In the genomic region with DNA sequence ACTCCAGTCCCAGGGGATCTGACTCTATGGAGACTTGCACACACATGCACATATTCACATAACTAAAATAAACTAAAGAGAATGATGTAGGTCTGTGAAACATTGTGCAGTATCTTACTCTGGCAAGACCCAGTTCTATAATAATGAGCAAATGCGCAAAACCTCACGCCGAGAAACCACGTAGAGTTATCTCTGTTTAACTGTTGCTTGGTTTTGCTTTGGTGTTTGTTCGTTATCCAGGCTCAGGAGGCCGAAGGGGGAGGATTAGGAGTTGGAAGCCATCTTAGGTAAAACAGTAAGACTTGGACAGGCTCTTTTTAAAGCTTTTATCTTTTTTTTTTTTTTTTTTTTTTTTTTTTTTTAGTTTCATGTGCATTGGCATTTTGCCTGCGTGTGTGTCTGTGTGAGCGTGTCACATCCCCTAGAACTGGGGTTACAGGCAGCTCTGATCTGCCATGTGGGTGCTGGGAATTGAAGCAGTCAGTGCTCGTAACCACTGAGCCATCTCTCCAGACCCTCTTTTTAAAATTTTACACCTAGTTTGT, we compare ENCODE assay signal across 1 mouse cellular context.
TF ChIP-seq lines count a peak whose summit lies in the region.

No protein-coding gene starts in this region.

TF ChIP-seq in MEL, 35 proteins besides CTCF, POLR2A, EP300 and RAD21:
- TF ChIP-seq ZMIZ1 (IDR thresholded peaks at IDR 0.05; ENCODE audit: low read depth, low read length) (no peak), MYB (IDR thresholded peaks at IDR 0.05; ENCODE audit: low read depth, low read length) (no peak), RCOR1 (IDR thresholded peaks at IDR 0.05; ENCODE audit: low read depth, low read length) (no peak; the same call in 1 of the 2 replicates), TAL1 (IDR thresholded peaks at IDR 0.05; ENCODE audit: low read length) (peak; percentile 28), SIN3A (IDR thresholded peaks at IDR 0.05; ENCODE audit: low read length) (peak; percentile 65), USF2 (IDR thresholded peaks at IDR 0.05; ENCODE audit: borderline replicate concordance in 1 of 2, insufficient read depth in 1 of 2, low read depth in 1 of 2, low read length in 2 of 2) (no peak), UBTF (IDR thresholded peaks at IDR 0.05; ENCODE audit: borderline replicate concordance, insufficient read depth, low read depth, low read length) (no peak), GATA1 (IDR thresholded peaks at IDR 0.05; ENCODE audit: low read depth, low read length) (peak; percentile 53), USF1 (IDR thresholded peaks at IDR 0.05; ENCODE audit: low read depth, low read length) (no peak), BHLHE40 (IDR thresholded peaks at IDR 0.05; ENCODE audit: borderline replicate concordance, low read depth, low read length) (no peak), GABPA (IDR thresholded peaks at IDR 0.05; ENCODE audit: low read depth, low read length) (no peak), KAT2A (conservative IDR thresholded peaks at IDR 0.05; ENCODE audit: low read depth, low read length) (peak; percentile 14; the same call in 1 of the 2 replicates), ZNF384 (IDR thresholded peaks at IDR 0.05; ENCODE audit: low read depth, low read length) (peak; percentile 92), ZC3H11A (IDR thresholded peaks at IDR 0.05; ENCODE audit: low read depth, low read length) (no peak), HCFC1 (IDR thresholded peaks at IDR 0.05; ENCODE audit: low read depth, low read length) (no peak), POLR2AphosphoS2 (IDR thresholded peaks at IDR 0.05; ENCODE audit: low read length) (no peak), POLR2AphosphoS5 (IDR thresholded peaks at IDR 0.05; ENCODE audit: borderline replicate concordance, low read depth, low read length) (no peak), TBP (IDR thresholded peaks at IDR 0.05; ENCODE audit: low read depth, low read length) (no peak), MAX (IDR thresholded peaks at IDR 0.05; ENCODE audit: low read length) (peak; percentile 0; the same call in 1 of the 2 replicates), ELF1 (IDR thresholded peaks at IDR 0.05; ENCODE audit: low read depth, low read length) (no peak), MAFK (IDR thresholded peaks at IDR 0.05; ENCODE audit: borderline replicate concordance, low read depth, low read length) (no peak), MEF2A (IDR thresholded peaks at IDR 0.05; ENCODE audit: extremely low read depth, insufficient replicate concordance, low read depth, low read length, poor library complexity, severe bottlenecking) (0 out of 2 replicates have a peak, but pooled peaks have one; percentile 12), CHD2 (IDR thresholded peaks at IDR 0.05; ENCODE audit: low read length) (no peak), CHD1 (IDR thresholded peaks at IDR 0.05; ENCODE audit: low read depth, low read length) (no peak), ZKSCAN1 (IDR thresholded peaks at IDR 0.05; ENCODE audit: low read depth, low read length) (no peak), NELFE (IDR thresholded peaks at IDR 0.05; ENCODE audit: low read depth, low read length) (no peak), MAZ (IDR thresholded peaks at IDR 0.05; ENCODE audit: low read depth, low read length) (no peak), TCF12 (IDR thresholded peaks at IDR 0.05; ENCODE audit: low read depth, low read length) (peak; percentile 69; the same call in 1 of the 2 replicates), JUND (IDR thresholded peaks at IDR 0.05; ENCODE audit: low read depth, low read length) (no peak), ETS1 (IDR thresholded peaks at IDR 0.05; ENCODE audit: low read depth, low read length) (peak; percentile 41; the same call in 1 of the 2 replicates), MYC (IDR thresholded peaks at IDR 0.05; ENCODE audit: low read depth, low read length) (peak; percentile 57; the same call in 1 of the 2 replicates), E2F4 (IDR thresholded peaks at IDR 0.05; ENCODE audit: borderline replicate concordance, low read depth, low read length) (no peak), MXI1 (IDR thresholded peaks at IDR 0.05; ENCODE audit: low read depth, low read length) (no peak; the same call in 1 of the 2 replicates), NRF1 (IDR thresholded peaks at IDR 0.05; ENCODE audit: insufficient read depth, low read depth, low read length, poor library complexity, severe bottlenecking) (no peak), SMC3 (IDR thresholded peaks at IDR 0.05; ENCODE audit: low read depth, low read length) (no peak)
TF ChIP-seq in MEL: peak in this region for 10.
